Mouse (Mus musculus) limb, embryonic 14.5 days (tissue): Measurements from ENCODE around the gene Ccdc115. TPM values are rescaled to one million over a fixed set of nuclear protein-coding genes. Genes with fewer than 3 reads are reported as not detected.
"Not testable (repeated sequence)": the region's sequence is repeated elsewhere in the genome, so short reads cannot be mapped to it uniquely, and the experiment has no call there.

Source experiments
- ATAC-seq: fragments of 200-750 bp; cut with Nextera tagmentation; 2 replicates; pipeline ENCODE4 v1.8.0; 2017; ENCODE audit warnings: low read depth, moderate number of reproducible peaks, moderate TSS enrichment; ENCODE audit not compliant: low FRiP score
- DNase-seq: peaks from one replicate; pipeline ENCODE4 v3.0.0-alpha.2; 2015; ENCODE audit warnings: low spot score
- H3K27ac ChIP-seq: fragments of 300-500 bp; sonication (generic); replicated peaks from 2 replicates; pipeline ENCODE4 v1.5.1; 2014; ENCODE audit warnings: low read depth, mild to moderate bottlenecking, low read length, moderate library complexity, mixed read lengths
- H3K27me3 ChIP-seq: fragments of 300-500 bp; sonication (generic); 2 replicates; pipeline ENCODE4 v1.6.1; 2014; ENCODE audit warnings: low read length, mixed read lengths; ENCODE audit not compliant: control insufficient read depth, insufficient read depth
- H3K36me3 ChIP-seq: fragments of 300-500 bp; sonication (generic); 2 replicates; pipeline ENCODE4 v1.6.1; 2014; ENCODE audit warnings: mild to moderate bottlenecking, low read length, moderate library complexity, mixed read lengths; ENCODE audit not compliant: control insufficient read depth, insufficient read depth
- H3K4me1 ChIP-seq: fragments of 300-500 bp; sonication (generic); 2 replicates; pipeline ENCODE4 v1.6.1; 2014; ENCODE audit warnings: antibody characterized with exemption, low read length, mixed read lengths; ENCODE audit not compliant: control insufficient read depth, insufficient read depth
- H3K4me2 ChIP-seq: fragments of 300-500 bp; sonication (generic); replicated peaks from 2 replicates; pipeline ENCODE4 v1.6.1; 2014; ENCODE audit warnings: low read depth, mild to moderate bottlenecking, low read length, moderate library complexity; ENCODE audit not compliant: severe bottlenecking
- H3K4me3 ChIP-seq: fragments of 300-500 bp; sonication (generic); replicated peaks from 2 replicates; pipeline ENCODE4 v1.5.1; 2014; ENCODE audit warnings: low read length
- H3K9ac ChIP-seq: fragments of 300-500 bp; sonication (generic); 2 replicates; pipeline ENCODE4 v1.6.1; 2014; ENCODE audit warnings: mild to moderate bottlenecking, low read depth, low read length, moderate library complexity; ENCODE audit not compliant: severe bottlenecking
- H3K9me3 ChIP-seq: fragments of 300-500 bp; sonication (generic); 2 replicates; pipeline ENCODE4 v1.6.1; 2016; ENCODE audit warnings: low read length; ENCODE audit not compliant: control insufficient read depth
- POLR2A ChIP-seq: fragments of 200-500 bp; IDR thresholded peaks from 2 replicates; pipeline ENCODE4 v1.8.0; 2012; ENCODE audit warnings: inconsistent platforms, mild to moderate bottlenecking, moderate library complexity, borderline replicate concordance; ENCODE audit not compliant: insufficient read depth, insufficient read length; ENCODE audit errors: extremely low read depth
- whole genome bisulfite sequencing: fragments of 180-500 bp; shearing (Covaris S2); extraction: QIAGEN DNeasy Blood & Tissue Kit; methylation state at CpG from one replicate; pipeline ENCODE4 v1.1.7; 2014; 5-methylcytosine and 5-hydroxymethylcytosine counted together
- polyA plus RNA-seq, 2 experiments: library from polyadenylated mRNA; depleted of rRNA in 1 of 2; stranded (reverse) in 1 of 2; unstranded in 1 of 2; fragments of >200 nt; fragmentation: Nextera tagmentation in 1 of 2; extraction: Ambion mirVana in 1 of 2; gene quantifications; 2 replicates each; pipeline versions ENCODE4 v1.2.1 to v1.2.3; 2012 to 2014

Gene Ccdc115
- polyA plus RNA-seq, 2 experiments, result 51.2 to 53.4 TPM

GRCm38 (mm10) chr1:34438381-34439051 lies 956 bp downstream of the Ccdc115 start:
- WGBS, result 42% methylated on average over 15 of the region's 20 CpGs
- Histone ChIP-seq H3K4me1 (peaks cover 17% of the 10 kb centered on the region), H3K36me3 (peaks cover 18% of the 10 kb centered on the region), H3K4me3 (peak overlapping the region; percentile 72), H3K27ac (no peak overlapping the region), H3K27me3 (no peaks in the 10 kb centered on the region), H3K9me3 (no peaks in the 10 kb centered on the region), H3K4me2 (peak overlapping the region; percentile 61), H3K9ac (peak overlapping the region; percentile 52)
- no peak for DNase-seq
- no peak for ATAC-seq
- no peak for TF ChIP-seq POLR2A

DNA sequence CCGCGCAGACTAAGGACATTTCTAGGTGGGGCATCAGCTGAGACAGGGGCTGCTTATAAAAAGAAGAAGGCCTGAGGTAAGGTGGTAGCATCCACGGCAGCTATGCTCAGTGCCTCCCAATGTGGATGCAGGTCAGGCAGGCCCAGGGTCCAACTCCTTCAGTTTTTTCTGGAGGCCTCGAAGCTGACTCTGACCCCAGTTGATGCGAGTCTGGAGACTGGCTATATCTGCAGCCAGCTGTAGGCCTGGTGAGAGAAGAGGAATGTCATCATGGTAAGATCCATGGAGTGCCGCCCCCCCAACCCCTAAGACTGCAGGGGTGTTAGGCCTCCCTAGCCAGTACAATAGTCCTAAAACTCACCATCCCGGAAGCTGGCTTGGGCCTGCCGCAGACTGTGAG lies 2.1 kb downstream of the Ccdc115 start:
- not testable (repeated sequence) for H3K27me3 ChIP-seq, ATAC-seq
- 92% methylated on average over 8 of the region's 8 CpGs for WGBS

GRCm38 (mm10) chr1:34436374-34436773 lies 3.1 kb downstream of the Ccdc115 start:
- Histone ChIP-seq H3K4me2 (no peak overlapping the region), H3K36me3 (peaks cover 8% of the 10 kb centered on the region; the same call in 1 of the 2 replicates), H3K9me3 (peaks cover 9% of the 10 kb centered on the region), H3K4me1 (peaks cover 17% of the 10 kb centered on the region), H3K4me3 (no peak overlapping the region), H3K27ac (no peak overlapping the region), H3K27me3 (no peaks in the 10 kb centered on the region), H3K9ac (no peak overlapping the region)
- DNase-seq (no peak), ATAC-seq (no peak)
- no peak for TF ChIP-seq POLR2A
- WGBS, result 75% methylated on average over 3 of the region's 3 CpGs

More for the DNA sequence above, 2.1 kb downstream of the Ccdc115 start:
- peaks cover 17% of the 10 kb centered on the region for H3K4me1 ChIP-seq
- not testable (repeated sequence) for H3K36me3 ChIP-seq, H3K9me3 ChIP-seq, H3K27ac ChIP-seq, DNase-seq, H3K4me2 ChIP-seq, H3K9ac ChIP-seq, H3K4me3 ChIP-seq

DNA sequence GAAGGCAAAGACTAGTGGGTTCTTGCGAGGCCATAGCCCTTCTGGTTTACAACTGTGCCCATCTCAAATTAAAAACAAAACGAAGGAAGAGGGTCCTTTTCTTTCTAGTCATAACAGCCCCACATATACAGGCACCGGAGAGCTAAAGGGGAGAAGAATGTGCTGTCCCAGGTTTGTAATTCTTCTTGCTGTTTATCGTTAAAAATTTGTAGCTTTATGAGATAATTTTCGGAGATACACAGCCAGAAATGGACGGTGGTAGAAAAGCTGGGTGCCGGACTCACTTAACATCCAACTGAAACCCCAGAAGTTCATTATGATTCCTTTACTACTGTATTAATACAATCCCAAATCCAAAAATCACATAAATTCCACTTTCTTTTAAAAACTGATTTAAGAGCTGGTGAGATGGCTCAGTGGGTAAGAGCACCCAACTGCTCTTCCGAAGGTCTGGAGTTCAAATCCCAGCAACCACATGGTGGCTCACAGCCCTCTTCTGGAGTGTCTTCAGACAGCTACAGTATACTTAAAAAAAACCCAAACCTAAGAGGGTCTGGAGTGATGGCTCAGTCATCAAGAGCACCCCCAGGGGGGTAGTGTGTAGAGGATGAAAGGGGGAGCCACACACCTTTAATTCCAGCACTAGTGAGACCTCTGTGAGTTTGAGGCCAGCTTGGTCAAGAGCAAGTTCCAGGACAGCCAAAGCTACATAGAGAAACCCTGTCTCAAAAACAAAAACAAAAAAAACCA lies 3.9 kb downstream of the Ccdc115 start:
- Histone ChIP-seq H3K36me3 (peaks cover 12% of the 10 kb centered on the region; the same call in 1 of the 2 replicates), H3K9me3 (peaks cover 17% of the 10 kb centered on the region), H3K4me3 (peak overlapping the region; percentile 51), H3K27me3 (no peaks in the 10 kb centered on the region), H3K27ac (peak overlapping the region; percentile 81), H3K4me1 (peaks cover 14% of the 10 kb centered on the region), H3K9ac (peak overlapping the region; percentile 62), H3K4me2 (peak overlapping the region; percentile 50)
- no peak for ATAC-seq
- TF ChIP-seq POLR2A, result no peak
- WGBS, result 26% methylated on average over 8 of the region's 8 CpGs
- DNase-seq, result no peak

DNA sequence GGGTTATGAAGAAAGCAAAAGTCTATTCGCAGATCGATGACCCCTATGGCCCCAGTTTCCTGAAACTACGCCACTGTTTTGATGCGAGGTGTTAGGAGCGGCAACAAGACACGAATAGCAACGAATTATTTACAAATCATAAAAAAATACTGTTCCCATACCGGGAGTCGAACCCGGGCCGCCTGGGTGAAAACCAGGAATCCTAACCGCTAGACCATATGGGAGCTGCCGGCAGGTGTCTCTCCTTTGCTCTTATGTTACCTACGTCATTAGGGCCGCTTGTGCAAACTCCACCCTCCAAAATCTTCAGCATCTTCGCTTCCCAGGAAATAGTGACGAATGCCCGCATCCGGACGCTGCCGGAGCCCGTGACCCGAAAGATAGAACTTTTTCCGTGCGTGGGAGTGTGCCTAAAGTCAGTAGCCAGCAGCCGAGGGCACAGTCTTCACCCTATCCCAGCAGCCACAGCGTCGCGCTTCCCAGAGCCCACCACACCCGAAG lies 4.8 kb downstream of the Ccdc115 start:
- peak overlapping the region; percentile 62 for H3K9ac ChIP-seq
- H3K9me3 ChIP-seq, result peaks cover 25% of the 10 kb centered on the region
- peaks cover 12% of the 10 kb centered on the region; the same call in 1 of the 2 replicates for H3K36me3 ChIP-seq
- peak; percentile 51; the same call in 1 of the 2 replicates for TF ChIP-seq POLR2A
- H3K27ac ChIP-seq, result peak overlapping the region; percentile 81
- ATAC-seq (peak; percentile 42), DNase-seq (peak; percentile 85)
- peaks cover 12% of the 10 kb centered on the region for H3K4me1 ChIP-seq
- H3K27me3 ChIP-seq, result no peaks in the 10 kb centered on the region
- peak overlapping the region; percentile 51 for H3K4me3 ChIP-seq
- under 1% methylated on average over 30 of the region's 30 CpGs for WGBS
- H3K4me2 ChIP-seq, result peak overlapping the region; percentile 50
